Mouse (Mus musculus): ENCODE measurements around the gene Gm10491. TPM values are rescaled to one million over a fixed set of nuclear protein-coding genes. Genes with fewer than 3 reads are reported as not detected.
"Not testable (repeated sequence)": the region's sequence is repeated elsewhere in the genome, so short reads cannot be mapped to it uniquely, and the experiment has no call there.

Gene Gm10491
- not detected for total RNA-seq (2021)
- long read RNA-seq, experiment 1: 0 reads
- long read RNA-seq, experiment 2: 0 reads

DNA sequence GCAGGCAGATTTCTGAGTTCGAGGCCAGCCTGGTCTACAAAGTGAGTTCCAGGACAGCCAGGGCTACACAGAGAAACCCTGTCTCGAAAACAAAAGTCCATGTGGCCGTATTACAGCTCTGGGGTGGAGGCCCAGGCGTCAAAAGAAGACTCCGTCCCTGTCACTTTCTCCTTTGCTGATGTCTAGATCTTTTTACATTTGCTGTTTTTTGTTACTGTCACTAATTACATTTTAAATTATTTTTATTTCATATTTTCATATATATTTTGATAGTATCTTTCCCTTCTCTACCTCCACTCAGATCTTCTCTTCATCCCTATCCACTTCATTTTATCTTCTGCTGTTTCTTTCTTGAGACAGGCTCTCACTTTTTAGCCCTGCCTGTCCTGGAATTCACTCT, at the start of gene Gm10491:
Gene Gm10491, minus strand, starts transcription at position 101 of the 400 bp plus-strand sequence.
- no peak for DNase-seq (ENCODE audit: low spot score in 2 of 2)

DNA sequence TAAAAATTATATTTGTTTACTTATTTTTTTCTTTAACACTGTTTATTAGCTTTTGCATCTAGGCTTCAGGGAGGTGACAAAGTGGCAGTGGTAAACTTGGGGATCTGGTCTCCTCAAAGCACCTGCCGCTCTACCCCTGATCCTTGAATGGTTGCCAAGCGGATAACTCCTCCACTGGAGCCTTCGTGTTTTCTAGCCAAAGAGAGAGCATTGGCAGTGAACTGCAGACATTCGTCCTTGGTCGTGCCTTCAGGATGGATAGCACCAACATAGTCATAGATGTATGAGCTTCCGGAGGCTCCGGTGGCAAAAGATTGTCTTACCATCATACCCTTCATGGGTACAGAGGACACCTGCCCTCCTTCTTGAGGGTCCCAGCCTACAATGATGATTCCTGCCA, 42.5 kb upstream of the Gm10491 start:
- no peak for DNase-seq (ENCODE audit: low spot score in 2 of 2)

DNA sequence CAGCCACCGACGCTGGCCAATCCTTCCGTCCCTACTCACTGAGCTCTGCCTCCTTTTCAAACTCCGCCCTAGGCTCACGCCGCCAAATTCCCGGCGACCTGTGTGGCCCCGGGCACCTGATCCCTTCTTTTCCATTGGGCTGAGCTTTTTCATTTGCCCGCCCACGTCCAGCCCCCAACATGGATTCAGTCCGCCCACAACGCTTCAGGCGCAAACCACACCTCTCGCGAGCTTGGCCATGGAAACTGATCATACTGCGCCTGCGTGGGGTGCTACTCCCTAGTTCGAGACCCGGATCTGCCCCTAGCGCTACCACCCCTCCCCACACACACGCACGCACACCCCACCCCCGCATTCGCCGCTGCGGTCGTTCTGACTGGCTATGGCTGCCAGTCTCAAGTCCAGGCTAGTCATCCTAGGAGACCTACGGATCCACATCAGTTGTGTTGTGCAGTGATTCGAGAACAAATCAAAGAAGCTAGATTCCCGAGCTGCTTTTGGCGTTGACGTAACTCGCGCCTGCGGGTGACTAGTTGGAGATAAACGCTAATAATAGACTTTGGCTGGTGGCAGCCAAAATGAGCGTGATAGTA, 40.4 kb upstream of the Gm10491 start:
- peak; percentile 81 to 90 for DNase-seq (ENCODE audit: low spot score in 2 of 2)

DNA sequence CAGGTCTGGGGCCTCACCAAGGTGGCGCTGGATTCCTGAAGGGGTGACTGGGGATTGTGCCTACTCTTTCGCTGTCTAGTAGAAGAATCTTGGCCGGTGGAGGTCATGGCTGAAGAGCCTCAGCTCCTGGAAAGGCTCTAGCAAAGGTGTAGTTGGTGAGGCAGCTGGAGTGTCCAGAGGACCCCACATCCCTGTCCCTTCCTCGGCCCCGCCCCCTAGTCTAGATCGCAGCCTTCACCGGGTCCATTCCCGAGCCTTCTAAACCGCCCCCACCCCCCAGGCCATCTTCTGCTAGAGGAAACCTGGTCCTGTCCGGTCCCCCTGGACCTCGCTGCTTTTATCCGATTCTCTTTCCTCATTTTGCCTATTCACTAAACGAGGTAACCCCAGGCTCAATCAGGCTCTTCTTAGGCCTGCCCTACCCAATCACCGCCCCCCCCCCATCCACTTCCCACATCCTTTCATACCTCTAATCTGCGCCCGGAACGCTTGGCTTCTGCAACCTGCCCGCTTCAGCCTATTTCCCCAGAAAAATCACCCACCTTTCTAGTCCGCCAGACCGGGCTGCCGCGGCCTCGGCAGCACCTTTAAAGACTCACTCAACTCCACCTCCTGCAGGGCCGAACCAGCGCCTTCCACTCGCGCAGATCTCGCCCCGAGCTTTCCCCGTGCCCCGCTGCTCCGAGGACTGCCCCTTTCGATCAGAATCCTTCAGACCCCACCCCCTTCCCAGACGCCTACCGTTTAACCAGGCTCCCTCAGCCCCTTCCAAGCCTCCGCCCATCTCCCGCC, 39.7 kb upstream of the Gm10491 start, which contains the start of gene Hdac6:
Gene Hdac6, minus strand, starts transcription at position 782 of the 792 bp plus-strand sequence.
- no peak for DNase-seq (ENCODE audit: low spot score in 2 of 2)

DNA sequence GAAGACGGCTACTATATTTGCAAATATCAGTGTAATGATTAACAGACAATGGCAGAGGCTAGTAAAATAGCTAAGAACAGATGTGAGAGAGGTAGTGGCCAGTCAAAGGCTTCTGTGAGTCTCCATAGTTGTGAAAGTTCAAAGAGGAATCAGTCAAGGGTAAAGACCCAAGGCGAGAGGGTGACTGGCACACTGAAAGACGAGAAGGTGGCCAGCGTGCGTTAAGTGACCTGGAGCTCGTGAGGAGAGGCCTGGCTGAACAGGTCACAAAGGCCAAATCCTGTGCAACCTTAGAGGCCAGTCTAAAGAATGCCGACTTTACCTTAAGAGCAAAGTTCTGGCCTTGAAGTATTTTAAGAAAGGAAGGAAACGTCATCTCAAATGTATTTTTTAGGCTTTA, 38.0 kb upstream of the Gm10491 start:
- DNase-seq (ENCODE audit: low spot score in 2 of 2): no peak

DNA sequence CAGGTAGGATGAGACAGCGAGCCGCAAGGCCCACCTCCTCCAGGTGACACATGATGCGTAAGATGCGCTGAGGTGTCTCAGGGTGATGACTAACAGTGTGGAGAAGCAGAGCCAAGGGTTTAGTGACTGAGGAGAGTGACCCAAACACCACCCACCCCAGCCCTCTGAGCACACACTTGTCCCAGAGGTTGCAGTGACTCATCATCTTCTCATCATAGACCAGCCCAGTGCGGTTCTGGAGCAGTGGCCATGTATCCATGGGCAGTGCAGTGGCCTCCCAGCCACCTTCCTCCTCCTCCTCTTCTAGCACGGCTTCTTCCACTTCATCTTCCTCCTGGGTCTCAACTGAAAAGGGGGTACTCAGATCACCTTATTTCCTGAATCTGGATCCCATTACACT, 30.0 kb upstream of the Gm10491 start:
- no peak for DNase-seq (ENCODE audit: low spot score in 2 of 2)

DNA sequence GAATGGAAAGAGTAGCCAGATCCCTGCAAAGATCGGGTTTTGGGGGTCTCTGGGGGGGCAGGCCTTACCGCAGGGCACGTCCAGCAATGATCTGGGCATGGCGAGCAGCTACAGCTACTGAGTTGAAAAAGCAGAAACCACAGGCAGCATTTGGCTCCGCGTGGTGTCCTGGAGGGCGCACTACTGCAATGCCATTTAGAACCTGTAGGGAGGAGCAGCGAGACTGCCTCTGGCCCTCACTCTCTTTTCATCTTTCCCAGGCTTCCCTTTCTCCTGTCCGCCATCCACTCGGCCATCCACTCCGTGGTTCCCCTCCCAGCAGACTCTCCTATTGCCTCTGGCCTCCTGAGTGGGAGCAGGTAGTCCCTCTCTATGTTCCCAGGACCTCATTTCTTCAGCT, 29.2 kb upstream of the Gm10491 start:
- no peak for DNase-seq (ENCODE audit: low spot score in 2 of 2)

DNA sequence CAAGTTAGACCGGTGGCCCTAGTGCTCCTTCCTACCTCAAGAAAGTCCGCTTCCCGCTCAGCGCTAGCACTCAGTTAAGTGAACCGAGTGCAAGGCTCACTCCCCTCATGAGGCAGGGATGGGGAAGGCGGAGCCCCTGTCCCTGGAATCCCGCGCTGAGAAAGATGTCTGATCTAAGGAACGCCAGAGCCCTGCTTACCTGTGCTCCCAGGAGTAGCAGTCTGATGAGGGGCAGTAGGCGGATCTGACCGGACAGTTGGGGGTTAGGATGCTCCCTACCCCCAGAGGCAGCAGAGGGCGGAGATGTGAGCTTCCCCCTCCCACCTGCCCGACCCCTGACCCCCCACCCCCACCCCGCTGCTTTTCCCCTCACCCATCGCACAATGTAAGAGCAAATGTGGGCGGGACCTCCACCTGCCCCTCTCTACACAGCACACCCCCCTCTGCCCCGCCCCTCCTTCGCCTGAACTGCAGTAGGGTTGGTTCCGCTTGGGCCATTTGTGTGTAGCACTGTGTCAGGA, 20.7 kb upstream of the Gm10491 start, which contains the start of gene Eras:
Gene Eras, minus strand, starts transcription at position 338 of the 521 bp plus-strand sequence.
- no peak for DNase-seq (ENCODE audit: low spot score in 2 of 2)

DNA sequence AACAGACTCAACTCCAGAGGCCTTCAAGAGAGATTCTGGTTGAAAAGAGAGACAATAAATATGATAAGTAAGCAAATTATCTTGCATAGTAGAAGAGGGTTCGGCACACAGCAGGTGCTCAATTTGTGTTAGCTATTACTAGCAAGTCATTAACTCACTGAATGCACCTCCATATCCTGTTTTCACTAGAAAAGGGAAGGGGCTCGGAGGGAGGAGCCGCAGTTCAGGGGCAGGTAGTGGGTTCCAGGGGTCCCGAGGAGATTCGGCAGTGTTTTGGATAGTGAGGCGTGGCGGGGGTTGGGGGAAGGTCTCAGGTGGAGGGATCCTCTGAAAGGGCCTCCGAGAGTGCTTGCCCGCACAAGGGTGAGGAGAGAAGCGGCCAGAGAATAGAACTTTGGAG, 19.5 kb upstream of the Gm10491 start:
- DNase-seq (ENCODE audit: low spot score in 2 of 2): no peak

DNA sequence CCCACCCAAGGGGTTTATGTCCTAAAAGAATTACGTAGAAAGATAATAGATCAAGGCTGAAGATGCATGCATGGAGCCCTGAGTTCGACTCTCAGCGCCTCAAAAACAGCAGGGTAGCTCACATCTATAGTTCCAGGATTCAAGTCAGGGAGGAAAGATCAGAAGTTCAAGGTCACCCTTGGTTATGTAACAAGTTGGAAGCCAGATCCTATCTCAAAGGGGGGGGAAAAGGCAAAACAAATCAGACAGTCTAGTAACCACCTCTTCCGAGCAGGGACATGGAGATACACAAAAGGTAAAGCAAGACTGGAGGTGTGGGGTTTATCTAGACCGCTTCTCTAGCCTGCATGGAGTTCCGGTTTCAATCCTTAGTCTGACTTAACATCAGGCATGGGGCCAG, 18.6 kb upstream of the Gm10491 start:
- no peak for DNase-seq (ENCODE audit: low spot score in 2 of 2)

DNA sequence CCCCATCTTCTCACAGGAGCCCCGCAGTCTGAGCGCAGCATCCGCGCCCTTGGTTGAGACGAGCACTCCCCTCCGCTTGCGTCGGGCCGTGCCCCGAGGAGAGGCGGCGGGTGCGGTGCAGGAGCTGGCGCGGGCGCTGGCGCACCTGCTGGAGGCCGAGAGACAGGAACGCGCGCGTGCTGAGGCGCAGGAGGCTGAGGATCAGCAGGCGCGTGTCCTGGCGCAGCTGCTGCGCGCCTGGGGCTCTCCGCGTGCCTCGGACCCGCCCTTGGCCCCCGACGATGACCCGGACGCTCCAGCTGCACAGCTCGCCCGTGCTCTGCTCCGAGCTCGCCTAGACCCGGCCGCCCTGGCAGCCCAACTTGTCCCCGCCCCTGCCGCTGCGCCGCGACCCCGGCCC, 14.4 kb upstream of the Gm10491 start:
- peak in 1 of 2 experiments; percentile 13 for DNase-seq (ENCODE audit: low spot score in 2 of 2)

DNA sequence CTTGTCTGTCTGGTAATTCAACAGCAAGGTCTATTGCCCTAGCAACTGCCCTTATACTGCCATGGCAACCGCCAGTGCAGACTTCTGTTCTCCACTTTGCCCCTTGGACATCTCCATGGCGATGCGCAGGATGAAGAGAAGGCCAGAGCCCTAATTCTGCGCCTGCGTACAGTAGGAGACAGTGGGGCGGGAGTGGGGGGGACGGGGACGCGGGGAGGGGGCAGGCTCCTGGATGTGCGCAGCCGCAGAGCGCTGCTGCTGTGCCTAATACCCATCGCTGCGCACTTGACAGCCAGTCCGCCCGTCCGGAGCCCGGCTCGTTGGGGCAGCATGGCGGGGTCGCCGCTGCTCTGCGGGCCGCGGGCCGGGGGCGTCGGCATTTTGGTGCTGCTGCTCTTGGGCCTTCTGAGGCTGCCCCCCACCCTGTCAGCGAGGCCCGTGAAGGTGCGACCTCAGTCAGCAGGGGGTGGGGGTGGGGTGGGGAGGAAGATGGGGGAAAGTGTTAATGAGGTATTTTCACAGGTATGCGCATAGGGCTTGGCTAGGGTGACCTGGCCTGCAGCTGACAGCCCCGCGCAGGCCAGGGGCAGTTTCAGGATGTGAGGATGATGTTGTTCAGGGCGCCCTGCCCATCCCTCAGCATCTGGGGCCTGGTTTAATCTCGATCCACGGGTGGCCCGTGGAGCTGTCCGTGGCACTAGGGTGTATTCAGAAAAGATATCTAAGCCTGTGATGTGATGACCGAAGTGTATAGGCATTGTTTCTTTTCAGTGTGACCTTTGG, 12.2 kb upstream of the Gm10491 start, which contains the start of gene Pcsk1n:
Gene Pcsk1n, plus strand, starts transcription at position 222 of the 783 bp plus-strand sequence.
- DNase-seq (ENCODE audit: low spot score in 2 of 2): peak; percentile 43 to 46

DNA sequence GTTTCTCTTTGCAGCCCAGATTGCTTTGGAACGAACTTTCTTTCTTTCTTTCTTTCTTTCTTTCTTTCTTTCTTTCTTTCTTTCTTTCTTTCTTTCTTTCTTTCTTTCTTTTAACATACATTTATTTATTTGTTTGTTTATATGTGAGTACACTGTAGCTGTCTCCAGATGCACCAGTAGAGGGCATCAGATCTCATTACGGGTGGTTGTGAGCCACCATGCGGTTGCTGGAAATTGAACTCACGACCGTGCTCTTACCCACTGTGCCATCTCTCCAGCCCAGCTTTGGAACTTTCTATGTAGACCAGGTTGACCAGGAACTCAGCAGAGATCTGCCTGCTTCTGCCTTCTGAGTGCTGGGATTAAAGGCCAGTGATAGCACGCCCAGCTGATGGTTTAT, 10.3 kb upstream of the Gm10491 start:
- DNase-seq (ENCODE audit: low spot score in 2 of 2): not testable (repeated sequence)

DNA sequence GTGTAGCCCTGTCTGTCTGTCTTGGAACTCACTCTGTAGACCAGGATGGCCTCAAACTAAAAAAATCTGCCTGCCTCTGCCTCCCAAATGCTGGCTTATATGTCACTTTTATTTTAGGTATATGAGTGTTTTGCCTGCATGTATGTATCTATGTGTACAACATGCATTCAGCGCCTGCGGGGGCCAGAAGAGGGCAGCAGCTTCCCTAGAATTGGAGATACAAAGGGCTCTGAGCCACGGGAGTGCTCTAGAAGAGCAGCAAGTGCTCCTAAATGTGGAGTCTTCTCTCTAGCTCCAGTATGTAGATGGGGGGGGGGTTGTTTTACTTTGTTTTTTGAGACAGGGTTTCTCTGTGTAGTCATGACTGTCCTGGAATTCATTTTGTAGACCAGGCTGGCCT, 8.0 kb upstream of the Gm10491 start:
- not testable (repeated sequence) for DNase-seq (ENCODE audit: low spot score in 2 of 2)

DNA sequence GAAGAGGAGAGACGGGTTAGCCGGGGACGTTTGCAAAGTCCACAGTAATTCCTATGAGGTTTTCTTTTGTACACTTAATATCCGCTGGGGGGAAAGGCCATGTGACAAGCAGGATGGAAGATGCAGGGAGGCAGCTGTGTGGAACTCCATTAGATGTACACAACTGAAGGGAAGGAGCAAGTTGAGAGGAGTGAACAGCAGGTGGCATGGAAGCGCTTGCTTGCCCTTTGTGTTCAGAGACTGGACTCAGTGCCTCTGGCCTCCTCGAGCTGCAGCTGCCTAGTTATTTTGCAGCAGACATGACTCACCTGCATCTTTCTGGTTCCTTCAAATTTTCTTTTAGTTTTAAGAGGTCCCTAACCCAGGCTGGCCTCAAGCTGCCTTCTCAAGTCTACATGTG, 2.8 kb upstream of the Gm10491 start:
- no peak for DNase-seq (ENCODE audit: low spot score in 2 of 2)

DNA sequence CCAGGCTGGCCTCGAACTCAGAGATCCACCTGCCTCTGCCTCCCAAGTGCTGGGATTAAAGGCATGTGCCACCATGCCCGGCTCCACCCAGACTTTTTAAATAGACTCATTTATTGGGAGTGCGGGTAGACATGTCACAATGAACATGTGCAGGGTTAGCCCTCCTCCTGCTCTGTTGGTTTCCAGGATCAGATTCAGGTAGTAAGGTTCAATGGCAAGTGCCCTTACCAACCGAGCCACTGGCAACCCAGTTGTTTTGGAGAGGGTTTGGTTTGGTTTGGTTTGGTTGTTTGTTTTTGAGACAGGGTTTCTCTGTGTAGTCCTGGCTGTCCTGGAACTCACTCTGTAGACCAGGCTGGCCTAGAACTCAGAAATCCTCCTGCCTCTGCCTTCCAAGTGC, 1.6 kb upstream of the Gm10491 start, which contains the start of gene Gm10490:
Gene Gm10490, plus strand, starts transcription at position 301 of the 400 bp plus-strand sequence.
- not testable (repeated sequence) for DNase-seq (ENCODE audit: low spot score in 2 of 2)

DNA sequence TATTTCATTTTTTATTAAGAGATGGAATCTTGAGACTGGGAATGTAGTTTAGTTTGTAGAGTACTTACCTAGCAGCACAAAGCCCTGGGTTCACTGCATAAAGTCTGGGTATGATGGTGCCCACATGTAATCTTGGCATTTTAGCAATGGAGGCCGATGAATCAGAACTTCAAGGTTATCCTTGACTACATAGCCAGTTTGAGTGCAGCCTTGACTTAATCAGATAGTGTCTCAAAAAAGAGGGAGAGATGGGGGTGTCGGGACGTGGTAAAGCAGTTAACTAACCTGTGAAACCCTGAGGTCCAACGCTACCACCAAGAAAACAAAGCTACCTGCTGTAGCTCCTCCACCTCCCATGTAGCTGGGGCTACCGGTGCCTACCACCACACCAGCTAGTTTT, 3.2 kb downstream of the Gm10491 start:
- DNase-seq (ENCODE audit: low spot score in 2 of 2): no peak

DNA sequence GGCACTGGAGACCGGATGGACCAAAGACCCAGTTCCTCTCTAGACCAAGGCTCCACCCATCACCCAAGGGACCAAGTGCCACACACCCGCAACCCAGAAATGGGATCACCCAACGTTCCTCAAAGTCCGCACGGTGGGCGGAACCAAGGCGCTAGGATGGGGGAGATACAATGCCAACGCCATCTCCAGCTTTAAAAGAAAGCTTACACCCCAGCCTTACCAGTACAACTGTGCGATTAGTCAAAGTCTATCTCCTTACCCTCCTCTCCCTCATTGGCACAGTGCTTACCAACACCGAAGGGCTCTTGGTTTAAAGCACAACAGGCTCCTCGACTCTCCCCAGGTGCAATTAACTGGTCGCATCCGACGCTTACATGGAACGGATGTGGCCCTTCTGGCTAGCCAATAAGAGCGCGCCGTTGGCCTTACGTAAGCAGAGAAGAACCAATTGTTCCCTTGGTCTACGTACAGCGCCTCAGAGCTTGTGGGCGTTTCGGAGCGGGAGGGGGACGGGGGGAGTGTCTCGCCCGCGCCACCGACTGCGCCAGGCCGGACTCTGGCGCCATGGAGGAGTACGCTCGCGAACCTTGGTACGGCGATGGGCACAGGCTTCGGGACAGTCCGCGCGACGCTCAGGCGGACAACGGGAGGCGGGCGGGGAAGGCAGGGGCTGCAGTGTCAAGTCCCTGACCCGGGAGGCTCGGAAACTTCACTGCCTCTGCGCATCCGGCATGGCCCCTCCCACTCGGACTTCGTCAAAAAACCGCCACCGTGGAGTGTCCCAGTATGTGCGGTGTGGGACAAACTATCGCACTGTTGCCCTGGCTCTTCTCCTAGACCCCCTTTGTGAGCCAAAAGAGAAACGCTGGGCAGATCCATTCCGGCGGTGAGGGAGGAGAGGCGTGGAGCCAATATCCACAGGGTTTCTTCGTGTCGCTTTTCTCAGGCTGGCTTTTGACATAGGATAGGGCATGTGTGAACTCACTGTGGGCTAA, 8.5 kb downstream of the Gm10491 start, which contains the start of the genes Pqbp1 and Timm17b:
Gene Pqbp1, minus strand, starts transcription at position 390 of the 995 bp plus-strand sequence.
Gene Timm17b, plus strand, starts transcription at position 478 of the 995 bp plus-strand sequence.
- peak; percentile 83 to 87 for DNase-seq (ENCODE audit: low spot score in 2 of 2)

DNA sequence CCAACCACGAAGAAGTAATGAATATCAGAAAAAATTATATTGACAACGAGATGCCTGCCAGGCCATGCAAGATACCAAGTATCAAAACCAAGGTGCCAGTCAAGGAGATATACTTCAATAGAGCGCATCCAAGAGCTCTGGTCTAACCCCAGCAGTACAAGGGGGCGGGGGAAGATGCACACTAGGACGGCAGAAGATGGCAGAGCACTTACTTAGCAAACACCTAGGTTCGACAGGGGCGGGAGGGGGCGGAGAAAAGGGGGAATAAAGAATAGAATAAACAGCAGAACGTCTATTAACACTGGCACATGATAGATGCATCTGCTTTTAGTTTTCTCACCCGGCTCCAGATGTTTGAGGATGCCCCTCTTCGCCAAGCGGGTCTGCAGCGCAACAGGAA, 9.4 kb downstream of the Gm10491 start:
- no peak for DNase-seq (ENCODE audit: low spot score in 2 of 2)
